Mouse (Mus musculus) C2C12 (cell line): ENCODE data around the gene Ndufs6.

ENCODE experiments used
- CEBPB ChIP-seq: IDR thresholded peaks from one replicate; pipeline ENCODE4 v1.6.1; 2011; ENCODE audit warnings: low read depth, mild to moderate bottlenecking, control low read depth, moderate library complexity
- CTCF ChIP-seq: IDR thresholded peaks from one replicate; pipeline ENCODE4 v1.5.1; 2011; ENCODE audit not compliant: control insufficient read depth, insufficient read depth, insufficient read length
- FOSL1 ChIP-seq: IDR thresholded peaks from one replicate; pipeline ENCODE4 v1.8.0; 2011; ENCODE audit warnings: mild to moderate bottlenecking, low read length; ENCODE audit not compliant: poor library complexity, insufficient read depth, severe bottlenecking
- MAX ChIP-seq: IDR thresholded peaks from one replicate; pipeline ENCODE4 v1.6.1; 2011; ENCODE audit warnings: mild to moderate bottlenecking, control low read depth
- MYOD1 ChIP-seq: IDR thresholded peaks from one replicate; pipeline ENCODE4 v1.6.1; 2011; ENCODE audit warnings: low read depth; ENCODE audit not compliant: control insufficient read depth, insufficient read length
- MYOG ChIP-seq: IDR thresholded peaks from one replicate; pipeline ENCODE4 v1.6.1; 2011; ENCODE audit not compliant: control insufficient read depth, insufficient read length; ENCODE audit errors: extremely low read depth
- USF1 ChIP-seq: IDR thresholded peaks from one replicate; pipeline ENCODE4 v1.6.1; 2011; ENCODE audit warnings: low read depth, mild to moderate bottlenecking, control low read depth, moderate library complexity

DNA sequence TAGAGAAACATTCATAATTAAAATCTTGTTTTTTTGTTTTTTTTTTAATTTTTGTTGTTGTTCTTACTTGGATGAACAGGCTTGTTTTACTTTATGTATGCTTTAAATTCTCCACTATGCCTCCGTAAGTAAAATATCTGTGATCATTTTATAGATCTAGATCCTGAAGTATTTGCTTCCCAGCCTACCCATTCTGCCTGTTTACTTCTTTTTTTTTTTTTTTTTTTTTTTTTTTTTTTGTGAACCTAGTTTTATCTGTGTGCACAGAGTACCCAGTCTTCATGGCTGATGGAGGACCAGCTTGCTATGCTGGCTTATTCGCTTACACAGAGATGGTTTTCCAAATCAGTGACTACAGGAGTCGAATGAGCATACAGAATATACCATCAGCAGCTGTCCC lies 28.8 kb upstream of the Ndufs6 start:
- TF ChIP-seq CTCF = no peak
- no peak for TF ChIP-seq FOSL1
- no peak for TF ChIP-seq USF1
- TF ChIP-seq MYOD1 = no peak
- TF ChIP-seq MAX = no peak
- TF ChIP-seq MYOG = no peak
- TF ChIP-seq CEBPB = no peak
